11 mouse cellular contexts compared by ENCODE assay signal in genomic region chr3:55307553-55308177, GRCm38 (mm10).
DNase-seq lines count a peak whose midpoint lies in the region; ATAC-seq and TF ChIP-seq lines count a peak whose summit lies in the region.
"Had no signal": no experiment of that assay in that cellular context is flagged by ENCODE, and none has a peak within 500 bp of the region (broad histone marks: within the 10 kb centered on the region; RNA-seq: fewer than 3 reads in every experiment).

No protein-coding gene starts in this region.

- no peak for ATAC-seq in kidney, postnatal 0 days (replicated peaks; ENCODE audit: low FRiP score, low read depth)
- ATAC-seq in hindbrain, embryonic 13.5 days (ENCODE audit: low FRiP score) = no peak

- no peaks in the 10 kb centered on the region for H3K4me1 ChIP-seq in kidney, postnatal 0 days (replicated peaks; ENCODE audit: insufficient read depth, low read length)
- H3K4me1 ChIP-seq in hindbrain, embryonic 13.5 days (replicated peaks) = peaks cover 10% of the 10 kb centered on the region
- H3K4me1 ChIP-seq: megakaryocyte, embryonic 14.5 days had no signal

- H3K27ac ChIP-seq in kidney, postnatal 0 days = no peak overlapping the region
- no peak overlapping the region; the same call in 1 of the 2 replicates for H3K27ac ChIP-seq in hindbrain, embryonic 13.5 days

- H3K4me2 ChIP-seq in kidney, postnatal 0 days (ENCODE audit: low read length) = no peak overlapping the region
- no peak overlapping the region for H3K4me2 ChIP-seq in hindbrain, embryonic 13.5 days

- no peaks in the 10 kb centered on the region for H3K36me3 ChIP-seq in kidney, postnatal 0 days (ENCODE audit: insufficient read depth, low read length)
- H3K36me3 ChIP-seq in hindbrain, embryonic 13.5 days = no peaks in the 10 kb centered on the region
- H3K36me3 ChIP-seq: G1E had no signal

- no peak overlapping the region for H3K9ac ChIP-seq in kidney, postnatal 0 days (ENCODE audit: low read depth, low read length)
- no peak overlapping the region for H3K9ac ChIP-seq in hindbrain, embryonic 13.5 days

- DNase-seq in kidney, postnatal 0 days (ENCODE audit: low spot score) = peak; percentile 47
- DNase-seq in kidney, adult 18-20 months = no peak
- DNase-seq in adrenal gland, adult 2 months = peak; percentile 64
- peak; percentile 71 for DNase-seq in gastrocnemius, postnatal 25 days
- peak; percentile 34 for DNase-seq in lung, postnatal 36 days
- no peak for DNase-seq in spleen, adult 12 weeks (ENCODE audit: low spot score)
- DNase-seq in thymus, postnatal 4 days = no peak
- DNase-seq: cerebellum, adult 8-10 months had no signal

- 41% methylated on average over 7 of the region's 7 CpGs for WGBS in kidney, postnatal 0 days
- WGBS in hindbrain, embryonic 13.5 days = 68% methylated on average over 7 of the region's 7 CpGs

- no peak overlapping the region for H3K4me3 ChIP-seq in kidney, postnatal 0 days (replicated peaks; ENCODE audit: low read depth, low read length)
- H3K4me3 ChIP-seq in hindbrain, embryonic 13.5 days = no peak overlapping the region
- H3K4me3 ChIP-seq: megakaryocyte, embryonic 14.5 days had no signal

- H3K27me3 ChIP-seq in kidney, postnatal 0 days (ENCODE audit: insufficient read depth, low read length) = no peaks in the 10 kb centered on the region
- H3K27me3 ChIP-seq in hindbrain, embryonic 13.5 days = no peaks in the 10 kb centered on the region
- H3K27me3 ChIP-seq: megakaryocyte, embryonic 14.5 days had no signal

- H3K9me3 ChIP-seq in kidney, postnatal 0 days (replicated peaks; ENCODE audit: low read length) = no peaks in the 10 kb centered on the region
- no peaks in the 10 kb centered on the region for H3K9me3 ChIP-seq in hindbrain, embryonic 13.5 days

- no peak for TF ChIP-seq CTCF in kidney, postnatal 0 days (IDR thresholded peaks at IDR 0.05; ENCODE audit: low read depth)

Comparison
In these comparisons a context has a peak if more than half of its experiments do, and no peak if none do; other contexts are left out.
1. DNase-seq: peak in kidney, postnatal 0 days (single experiment), adrenal gland, adult 2 months (single experiment), gastrocnemius, postnatal 25 days (single experiment) and lung, postnatal 36 days (single experiment); none in kidney, adult 18-20 months (single experiment), spleen, adult 12 weeks (single experiment) and thymus, postnatal 4 days (single experiment).